Comparison of ENCODE assay signal across 9 mouse cellular contexts in the genomic region with DNA sequence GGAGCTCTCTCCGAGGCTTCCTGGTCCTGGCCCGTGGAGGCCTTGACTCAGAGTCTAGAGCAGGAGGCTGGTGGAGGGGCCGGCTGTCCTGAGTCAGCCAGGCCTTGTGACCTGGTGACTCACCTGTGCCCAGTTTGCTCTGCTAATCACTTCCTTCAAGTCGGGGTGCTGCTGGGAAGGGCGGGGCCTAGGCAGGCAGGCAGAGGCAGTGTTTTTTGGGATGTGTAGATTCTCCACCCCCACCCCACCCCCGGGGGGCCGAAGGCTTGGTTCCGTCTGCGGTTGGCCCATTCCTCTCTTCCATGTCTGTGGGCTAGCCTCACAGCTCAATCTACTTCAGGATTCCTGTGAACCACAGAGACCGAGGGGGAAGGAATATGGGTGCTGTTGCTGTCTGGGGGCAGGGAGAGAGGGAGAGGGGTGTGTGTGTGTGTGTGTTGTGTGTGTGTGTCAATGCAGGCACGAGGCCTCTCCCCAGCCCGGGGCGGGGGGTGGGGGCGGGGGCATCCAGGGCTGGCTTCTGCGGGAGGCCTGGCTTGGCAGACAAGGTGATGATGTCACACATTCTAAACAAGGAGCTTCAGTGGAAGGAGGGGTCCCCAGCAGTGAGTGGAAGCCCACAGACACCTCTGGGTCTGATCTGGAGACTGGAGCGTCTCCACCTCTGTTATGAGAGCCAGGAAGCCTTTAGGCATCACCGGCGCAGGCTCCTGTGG. TPM values are rescaled to one million over a fixed set of nuclear protein-coding genes. Genes with fewer than 3 reads are reported as not detected.
A peak's percentile ranks its signal among the peaks of the same experiment; 100 is the strongest.
DNase-seq lines count a peak whose midpoint lies in the region; ATAC-seq lines count a peak whose summit lies in the region.
"Had no signal": no experiment of that assay in that cellular context is flagged by ENCODE, and none has a peak within 500 bp of the region (broad histone marks: within the 10 kb centered on the region; RNA-seq: fewer than 3 reads in every experiment).

No protein-coding gene starts in this region.

- H3K4me3 ChIP-seq in heart, embryonic 12.5 days, result no peak overlapping the region
- no peak overlapping the region for H3K4me3 ChIP-seq in limb, embryonic 15.5 days
- no peak overlapping the region for H3K4me3 ChIP-seq in midbrain, embryonic 16.5 days (ENCODE audit: low read depth, low read length)

- peaks cover 48% of the 10 kb centered on the region for H3K4me1 ChIP-seq in heart, embryonic 12.5 days (replicated peaks)
- H3K4me1 ChIP-seq in limb, embryonic 15.5 days, result peaks cover 59% of the 10 kb centered on the region
- peaks cover 8% of the 10 kb centered on the region for H3K4me1 ChIP-seq in midbrain, embryonic 16.5 days (ENCODE audit: control insufficient read depth, insufficient read depth, low read length)

- H3K27ac ChIP-seq in heart, embryonic 12.5 days (ENCODE audit: poor library complexity, severe bottlenecking), result no peak overlapping the region
- peak overlapping the region; percentile 44 for H3K27ac ChIP-seq in limb, embryonic 15.5 days
- no peak overlapping the region for H3K27ac ChIP-seq in midbrain, embryonic 16.5 days (ENCODE audit: low read length)

- no peaks in the 10 kb centered on the region for H3K27me3 ChIP-seq in heart, embryonic 12.5 days (replicated peaks)
- no peaks in the 10 kb centered on the region for H3K27me3 ChIP-seq in limb, embryonic 15.5 days
- H3K27me3 ChIP-seq in midbrain, embryonic 16.5 days (ENCODE audit: control insufficient read depth, insufficient read depth, low read depth, low read length), result no peaks in the 10 kb centered on the region; the same call in 1 of the 2 replicates

- peak; percentile 47; the same call in 1 of the 2 replicates for ATAC-seq in heart, embryonic 12.5 days (ENCODE audit: insufficient number of reproducible peaks, low FRiP score)
- 0 out of 2 replicates have a peak, but pooled peaks have one; percentile 17 for ATAC-seq in limb, embryonic 15.5 days (ENCODE audit: insufficient number of reproducible peaks, low FRiP score, low TSS enrichment, low read depth)
- no peak for ATAC-seq in megakaryocyte progenitor cell, adult 5-6 weeks (replicated peaks; ENCODE audit: poor library complexity)
- no peak for ATAC-seq in midbrain, embryonic 16.5 days

- 27% methylated on average over 18 of the region's 18 CpGs for WGBS in heart, embryonic 12.5 days
- WGBS in limb, embryonic 15.5 days, result 30% methylated on average over 18 of the region's 18 CpGs
- WGBS in midbrain, embryonic 16.5 days, result 47% methylated on average over 18 of the region's 18 CpGs

- DNase-seq in heart, adult 11 months, result no peak
- peak; percentile 99 for DNase-seq in 3T3-L1 (ENCODE audit: low read depth, low spot score)
- DNase-seq in adrenal gland, postnatal 14 days, result peak; percentile 77
- no peak for DNase-seq in c-Kit-positive CD71-positive TER-119-positive erythroid progenitor cells, embryonic 14.5 days (ENCODE audit: low spot score)
- DNase-seq: heart, postnatal 10 days had no signal

- H3K9me3 ChIP-seq in heart, embryonic 12.5 days (replicated peaks), result no peaks in the 10 kb centered on the region
- no peaks in the 10 kb centered on the region for H3K9me3 ChIP-seq in limb, embryonic 15.5 days
- no peaks in the 10 kb centered on the region for H3K9me3 ChIP-seq in midbrain, embryonic 16.5 days (replicated peaks; ENCODE audit: control insufficient read depth, low read length, poor library complexity, severe bottlenecking)

- peak overlapping the region; percentile 25; the same call in 1 of the 2 replicates for H3K4me2 ChIP-seq in heart, embryonic 12.5 days
- peak overlapping the region; percentile 14; the same call in 1 of the 2 replicates for H3K4me2 ChIP-seq in limb, embryonic 15.5 days
- no peak overlapping the region for H3K4me2 ChIP-seq in midbrain, embryonic 16.5 days (ENCODE audit: low read length)

- H3K9ac ChIP-seq in heart, embryonic 12.5 days, result peak overlapping the region; percentile 49
- no peak overlapping the region for H3K9ac ChIP-seq in limb, embryonic 15.5 days
- H3K9ac ChIP-seq in midbrain, embryonic 16.5 days (ENCODE audit: low read depth, low read length), result no peak overlapping the region

- no peaks in the 10 kb centered on the region for H3K36me3 ChIP-seq in heart, embryonic 12.5 days
- no peaks in the 10 kb centered on the region for H3K36me3 ChIP-seq in limb, embryonic 15.5 days
- no peaks in the 10 kb centered on the region for H3K36me3 ChIP-seq in midbrain, embryonic 16.5 days (ENCODE audit: control insufficient read depth, insufficient read depth, low read length)

RNA-seq across cellular contexts. Expression of a gene that starts 9.7 kb away (rescaled TPM):
- 4.3 and 5.8 TPM in 2 replicates for polyA plus RNA-seq in heart, embryonic 12.5 days (2016; fragmentation: Nextera tagmentation; extraction: Ambion mirVana)
- 33.5 and 41.7 TPM in 2 replicates for total RNA-seq in adrenal gland, postnatal 14 days (2021)
- 4.0 and 5.5 TPM in 2 replicates for polyA plus RNA-seq in limb, embryonic 15.5 days (2015; fragmentation: Nextera tagmentation; extraction: Ambion mirVana)
- 130 and 135 TPM in 2 replicates for total RNA-seq in megakaryocyte progenitor cell, adult 5-6 weeks (2015)
- total RNA-seq in megakaryocyte progenitor cell, adult 5-6 weeks (2017), result 63.3 and 68.7 TPM in 2 replicates
- polyA plus RNA-seq in midbrain, embryonic 16.5 days (2015; fragmentation: Nextera tagmentation; extraction: Ambion mirVana), result 2.9 and 3.7 TPM in 2 replicates

RNA-seq across cellular contexts. Expression of a gene that starts 18.6 kb away (rescaled TPM):
- 3.1 and 4.4 TPM in 2 replicates for polyA plus RNA-seq in heart, embryonic 12.5 days (2016; fragmentation: Nextera tagmentation; extraction: Ambion mirVana)
- 7.4 and 10.9 TPM in 2 replicates for total RNA-seq in adrenal gland, postnatal 14 days (2021)
- polyA plus RNA-seq in limb, embryonic 15.5 days (2015; fragmentation: Nextera tagmentation; extraction: Ambion mirVana), result 4.3 and 4.4 TPM in 2 replicates
- 3.4 and 3.6 TPM in 2 replicates for total RNA-seq in megakaryocyte progenitor cell, adult 5-6 weeks (2015)
- 5.3 and 6.2 TPM in 2 replicates for total RNA-seq in megakaryocyte progenitor cell, adult 5-6 weeks (2017)
- 0.70 and 0.73 TPM in 2 replicates for polyA plus RNA-seq in midbrain, embryonic 16.5 days (2015; fragmentation: Nextera tagmentation; extraction: Ambion mirVana)

Comparison
In these comparisons a context has a peak if more than half of its experiments do, and no peak if none do; other contexts are left out.
1. ATAC-seq: peak in heart, embryonic 12.5 days (single experiment) and limb, embryonic 15.5 days (single experiment); none in megakaryocyte progenitor cell, adult 5-6 weeks (single experiment) and midbrain, embryonic 16.5 days (single experiment).
2. DNase-seq: peak in 3T3-L1 (single experiment) and adrenal gland, postnatal 14 days (single experiment); none in heart, adult 11 months (single experiment) and c-Kit-positive CD71-positive TER-119-positive erythroid progenitor cells, embryonic 14.5 days (single experiment).